Mouse (Mus musculus) heart, embryonic 11.5 days (tissue): ENCODE data around the gene Prr23a1. TPM values are rescaled to one million over a fixed set of nuclear protein-coding genes. Genes with fewer than 3 reads are reported as not detected.

Source experiments
- ATAC-seq: fragments of 200-750 bp; cut with Nextera tagmentation; replicated peaks from 2 replicates; pipeline ENCODE4 v1.8.0; 2017; ENCODE audit warnings: moderate library complexity; ENCODE audit not compliant: insufficient number of reproducible peaks, low FRiP score, low TSS enrichment
- H3K27ac ChIP-seq: fragments of 300-500 bp; sonication (generic); 2 replicates; pipeline ENCODE4 v1.5.1; 2014; ENCODE audit warnings: mild to moderate bottlenecking, low read depth, low read length
- H3K27me3 ChIP-seq: fragments of 300-500 bp; sonication (generic); 2 replicates; pipeline ENCODE4 v1.6.1; 2014; ENCODE audit warnings: mild to moderate bottlenecking, low read length, mixed read lengths; ENCODE audit not compliant: control insufficient read depth, insufficient read depth
- H3K36me3 ChIP-seq: fragments of 300-500 bp; sonication (generic); 2 replicates; pipeline ENCODE4 v1.6.1; 2014; ENCODE audit warnings: mild to moderate bottlenecking, low read length, moderate library complexity, mixed read lengths; ENCODE audit not compliant: control insufficient read depth, insufficient read depth
- H3K4me1 ChIP-seq: fragments of 300-500 bp; sonication (generic); 2 replicates; pipeline ENCODE4 v1.6.1; 2014; ENCODE audit warnings: low read length; ENCODE audit not compliant: control insufficient read depth, insufficient read depth
- H3K4me2 ChIP-seq: fragments of 300-500 bp; sonication (generic); 2 replicates; pipeline ENCODE4 v1.6.1; 2014; ENCODE audit warnings: mild to moderate bottlenecking, moderate library complexity
- H3K4me3 ChIP-seq: fragments of 300-500 bp; sonication (generic); 2 replicates; pipeline ENCODE4 v1.5.1; 2014; ENCODE audit warnings: low read depth, low read length
- H3K9ac ChIP-seq: fragments of 300-500 bp; sonication (generic); 2 replicates; pipeline ENCODE4 v1.6.1; 2014; ENCODE audit warnings: mild to moderate bottlenecking, low read depth, low read length, moderate library complexity
- H3K9me3 ChIP-seq: fragments of 300-500 bp; sonication (generic); replicated peaks from 2 replicates; pipeline ENCODE4 v1.6.1; 2016; ENCODE audit warnings: low read length; ENCODE audit not compliant: control insufficient read depth
- WGBS: fragments of 180-500 bp; shearing (Covaris S2); extraction: QIAGEN DNeasy Blood & Tissue Kit; methylation state at CpG from one replicate; pipeline ENCODE4 v1.1.7; 2014; ENCODE audit not compliant: insufficient replicate concordance; 5-methylcytosine and 5-hydroxymethylcytosine counted together
- polyA plus RNA-seq: library from polyadenylated mRNA; unstranded; fragments of >200 nt; fragmentation: Nextera tagmentation; extraction: Ambion mirVana; gene quantifications from 2 replicates; pipeline ENCODE4 v1.2.1, GENCODE M21; 2014

Prr23a1 gene
- polyA plus RNA-seq, 1 experiment from 2014 or later: not detected

- no peaks in the 10 kb centered on the region for H3K36me3 ChIP-seq
- no peak within 1 kb of the TSS for H3K27ac ChIP-seq
- H3K9ac ChIP-seq: no peak within 1 kb of the TSS
- peaks cover 17% of the 10 kb centered on the region for H3K27me3 ChIP-seq
- no peaks in the 10 kb centered on the region for H3K9me3 ChIP-seq
- whole genome bisulfite sequencing: 40% methylated on average over 22 of the region's 22 CpGs
- peak within 1 kb of the TSS; percentile 26 for H3K4me3 ChIP-seq
- no peaks in the 10 kb centered on the region for H3K4me1 ChIP-seq
- no peak; the same call in 1 of the 2 replicates for ATAC-seq
- peak within 1 kb of the TSS; percentile 42 for H3K4me2 ChIP-seq
These were observed 22.3 kb downstream of the Prr23a1 start, which contains the start of gene Prr23a3 for GRCm38 (mm10) chr9:98864571-98864970. Gene Prr23a3, plus strand, starts transcription at chr9:98864767.

Other genes starting within 250 kb of the Prr23a1 start
- gene Mrps22, start 240.8 kb upstream of the Prr23a1 start, polyA plus RNA-seq: 65.4 and 66.5 TPM in 2 replicates
- gene Prr23a2, start 14.0 kb downstream of the Prr23a1 start, polyA plus RNA-seq: not detected in 2 replicates
- gene Prr23a3, start 22.3 kb downstream of the Prr23a1 start, polyA plus RNA-seq: not detected in 2 replicates
- gene 7420426K07Rik, start 60.6 kb downstream of the Prr23a1 start, polyA plus RNA-seq: not detected in 2 replicates
- gene Foxl2, start 112.8 kb downstream of the Prr23a1 start, polyA plus RNA-seq: not detected in 2 replicates
- 36.8 and 38.3 TPM in 2 replicates for gene Faim, start 143.9 kb downstream of the Prr23a1 start, polyA plus RNA-seq
- gene Gm1123, start 193.2 kb downstream of the Prr23a1 start, polyA plus RNA-seq: 0.10 TPM in 1 of 2 replicates, not detected in the other